Mouse (Mus musculus): Measurements from ENCODE around the gene Rnf39. TPM values are rescaled to one million over a fixed set of nuclear protein-coding genes. Genes with fewer than 3 reads are reported as not detected.
"Not testable (repeated sequence)": the region's sequence is repeated elsewhere in the genome, so short reads cannot be mapped to it uniquely, and the experiment has no call there.

The Rnf39 gene
- total and polyA plus RNA-seq, 2 experiments from 2014 or later, result 2.5 to 4.2 TPM

DNA sequence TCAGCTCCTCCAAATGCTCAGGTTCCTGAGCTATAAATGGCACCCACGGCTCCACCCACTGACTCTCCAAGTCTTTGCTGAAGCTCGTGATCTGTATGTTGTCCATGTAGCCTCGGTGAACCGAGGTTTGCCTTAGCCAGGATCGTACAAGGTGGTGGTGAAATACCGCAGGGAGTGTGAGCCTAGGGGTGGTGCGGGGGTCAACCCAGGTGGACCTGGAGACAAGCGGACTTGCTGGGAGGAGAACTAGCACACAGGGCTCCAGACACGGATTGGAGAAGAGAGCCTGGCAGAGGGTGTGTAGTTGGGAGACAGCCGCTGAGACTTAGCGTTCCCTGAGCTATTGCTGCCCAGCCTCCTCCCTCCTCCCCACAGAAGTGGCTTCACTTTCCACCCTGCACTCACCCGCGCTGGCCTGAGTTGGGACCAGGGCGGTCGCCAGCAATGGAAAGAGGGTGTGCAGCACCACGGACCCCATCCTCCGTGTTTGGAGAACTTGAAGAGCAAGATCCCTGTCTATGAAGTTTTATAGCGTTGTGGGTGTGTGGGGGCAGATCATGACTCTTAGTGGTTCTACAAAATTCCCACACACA lies 38.6 kb downstream of the Rnf39 start, which contains the start of gene 2410137M14Rik:
Gene 2410137M14Rik (minus strand): TSS at position 17 of the 593 bp plus-strand sequence.
- DNase-seq (ENCODE audit: low spot score), result no peak
- no peak for TF ChIP-seq CTCF (IDR thresholded peaks at IDR 0.05; ENCODE audit: low read depth)
- no peak for ATAC-seq
- no peak within 1 kb of the TSS for H3K9ac ChIP-seq (replicated peaks; ENCODE audit: low read length)
- H3K27ac ChIP-seq, result no peak within 1 kb of the TSS
- H3K9me3 ChIP-seq (ENCODE audit: low read length), result no peaks in the 10 kb centered on the region
- no peaks in the 10 kb centered on the region for H3K27me3 ChIP-seq (ENCODE audit: insufficient read depth, low read length)
- H3K4me3 ChIP-seq (ENCODE audit: low read length), result no peak within 1 kb of the TSS
- 0 out of 2 replicates have a peak, but pooled peaks cover 4% of the 10 kb centered on the region for H3K4me1 ChIP-seq (ENCODE audit: insufficient read depth, low read length)
- 21% methylated on average over 18 of the region's 18 CpGs for WGBS
- no peak within 1 kb of the TSS for H3K4me2 ChIP-seq (ENCODE audit: low read depth, low read length)
- no peaks in the 10 kb centered on the region for H3K36me3 ChIP-seq (ENCODE audit: insufficient read depth, low read length)

DNA sequence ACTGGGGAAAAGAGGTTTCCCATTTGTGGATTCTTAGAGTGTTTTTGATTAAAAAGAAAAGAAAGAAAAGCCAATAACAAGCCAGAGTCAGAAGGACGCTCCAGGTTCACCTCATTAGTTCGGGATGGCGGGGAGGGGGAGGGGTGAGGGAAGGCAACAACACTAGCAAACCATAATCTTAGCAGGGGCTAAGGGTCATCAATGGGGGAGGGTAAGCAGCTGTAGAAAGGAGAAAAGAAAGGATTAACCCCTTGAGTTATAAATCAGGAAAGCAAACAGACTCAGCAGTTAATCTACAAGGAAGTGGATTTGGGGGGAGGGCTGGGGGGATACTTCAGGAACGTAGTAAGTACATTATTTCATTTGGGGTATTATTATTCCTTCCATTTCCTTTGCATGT lies 39.1 kb downstream of the Rnf39 start:
- H3K27me3 ChIP-seq (ENCODE audit: insufficient read depth, low read length), result no peaks in the 10 kb centered on the region
- DNase-seq (ENCODE audit: low spot score) (no peak), ATAC-seq (no peak)
- no peaks in the 10 kb centered on the region for H3K36me3 ChIP-seq (ENCODE audit: insufficient read depth, low read length)
- no peak overlapping the region for H3K4me2 ChIP-seq (ENCODE audit: low read depth, low read length)
- 0 out of 2 replicates have a peak, but pooled peaks cover 4% of the 10 kb centered on the region for H3K4me1 ChIP-seq (ENCODE audit: insufficient read depth, low read length)
- TF ChIP-seq CTCF (IDR thresholded peaks at IDR 0.05; ENCODE audit: low read depth), result no peak
- H3K9ac ChIP-seq (replicated peaks; ENCODE audit: low read length), result no peak overlapping the region
- H3K27ac ChIP-seq, result no peak overlapping the region
- 20% methylated on average over 4 of the region's 4 CpGs for WGBS
- no peaks in the 10 kb centered on the region for H3K9me3 ChIP-seq (ENCODE audit: low read length)
- H3K4me3 ChIP-seq (ENCODE audit: low read length), result no peak overlapping the region

DNA sequence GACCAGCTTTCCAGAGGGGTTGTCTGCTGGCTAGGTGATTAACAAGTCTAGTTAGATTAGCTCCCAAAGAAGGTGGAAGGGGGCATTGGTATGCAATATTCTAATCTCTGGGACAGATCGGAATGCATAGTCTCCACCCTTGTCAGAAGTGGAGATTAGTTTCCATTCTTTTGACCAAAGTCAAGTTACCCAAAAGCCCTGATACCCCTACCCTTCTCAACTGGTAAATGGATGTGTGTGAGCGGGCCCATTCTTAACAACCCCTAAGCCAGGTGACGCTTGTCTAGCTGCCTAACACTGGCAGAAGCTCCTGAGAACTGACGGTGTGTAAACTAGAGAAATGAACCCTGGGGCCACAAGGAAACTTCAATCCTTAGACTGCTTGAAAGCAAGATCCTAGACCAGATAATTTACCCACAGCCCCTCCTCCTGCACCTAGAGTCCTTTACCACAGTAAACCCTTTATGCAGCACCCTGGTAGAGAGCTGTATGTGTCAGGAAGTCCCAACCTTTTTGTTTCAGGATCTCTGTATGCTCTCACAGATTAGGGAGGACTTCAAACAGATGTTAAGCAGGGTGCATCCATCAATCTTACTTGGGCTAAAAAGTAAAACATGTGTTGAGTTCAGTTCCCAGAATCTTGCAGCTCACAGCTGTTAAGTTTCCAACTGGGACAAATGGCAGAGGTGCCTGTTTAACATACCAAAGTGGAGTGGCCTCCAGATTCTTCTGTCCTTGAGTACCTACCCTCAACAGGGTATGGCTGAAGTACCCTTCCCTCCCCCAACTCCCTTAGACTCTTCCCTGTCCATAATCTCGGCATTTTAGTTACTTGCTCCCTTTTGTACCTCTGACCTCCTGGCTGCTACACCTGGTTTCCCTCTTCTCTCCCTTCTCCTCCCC lies 39.8 kb downstream of the Rnf39 start:
- H3K36me3 ChIP-seq (ENCODE audit: insufficient read depth, low read length), result no peaks in the 10 kb centered on the region
- H3K27ac ChIP-seq, result no peak overlapping the region
- DNase-seq (ENCODE audit: low spot score) (no peak), ATAC-seq (no peak)
- 56% methylated on average over 5 of the region's 5 CpGs for WGBS
- H3K27me3 ChIP-seq (ENCODE audit: insufficient read depth, low read length), result no peaks in the 10 kb centered on the region
- H3K4me3 ChIP-seq (ENCODE audit: low read length), result no peak overlapping the region
- no peak for TF ChIP-seq CTCF (IDR thresholded peaks at IDR 0.05; ENCODE audit: low read depth)
- no peak overlapping the region for H3K9ac ChIP-seq (replicated peaks; ENCODE audit: low read length)
- 0 out of 2 replicates have a peak, but pooled peaks cover 4% of the 10 kb centered on the region for H3K4me1 ChIP-seq (ENCODE audit: insufficient read depth, low read length)
- H3K9me3 ChIP-seq (ENCODE audit: low read length), result no peaks in the 10 kb centered on the region
- H3K4me2 ChIP-seq (ENCODE audit: low read depth, low read length), result no peak overlapping the region

DNA sequence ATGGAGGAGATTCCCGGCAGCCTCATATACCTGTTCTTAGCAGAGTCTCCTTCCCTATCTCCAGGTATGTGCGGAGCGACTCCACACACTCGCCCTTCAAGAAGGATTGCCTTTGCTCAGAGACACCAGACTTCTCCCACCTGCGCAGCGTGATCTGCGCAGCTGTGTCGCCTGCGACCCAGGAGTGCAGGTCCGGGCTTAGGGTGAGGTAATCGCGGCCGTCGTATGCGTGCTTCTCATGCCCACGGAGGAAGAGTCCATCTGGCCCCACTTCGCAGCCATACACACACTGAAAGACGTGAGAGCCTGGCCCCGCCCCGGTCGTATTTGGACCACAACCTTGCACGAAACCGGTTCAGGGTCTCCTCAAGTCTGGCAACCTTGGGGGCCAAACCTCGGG lies 45.8 kb downstream of the Rnf39 start:
- Histone ChIP-seq H3K4me2 (ENCODE audit: low read depth, low read length) (peak overlapping the region; percentile 38), H3K27me3 (ENCODE audit: insufficient read depth, low read length) (no peaks in the 10 kb centered on the region; the same call in 1 of the 2 replicates), H3K36me3 (ENCODE audit: insufficient read depth, low read length) (no peaks in the 10 kb centered on the region), H3K27ac (no peak overlapping the region), H3K9ac (replicated peaks; ENCODE audit: low read length) (no peak overlapping the region), H3K4me1 (ENCODE audit: insufficient read depth, low read length) (no peaks in the 10 kb centered on the region), H3K9me3 (ENCODE audit: low read length) (no peaks in the 10 kb centered on the region), H3K4me3 (ENCODE audit: low read length) (peak overlapping the region; percentile 8)
- peak; percentile 22 for DNase-seq (ENCODE audit: low spot score)
- peak; percentile 78 for ATAC-seq
- TF ChIP-seq CTCF (IDR thresholded peaks at IDR 0.05; ENCODE audit: low read depth), result no peak
- 12% methylated on average over 24 of the region's 24 CpGs for WGBS

DNA sequence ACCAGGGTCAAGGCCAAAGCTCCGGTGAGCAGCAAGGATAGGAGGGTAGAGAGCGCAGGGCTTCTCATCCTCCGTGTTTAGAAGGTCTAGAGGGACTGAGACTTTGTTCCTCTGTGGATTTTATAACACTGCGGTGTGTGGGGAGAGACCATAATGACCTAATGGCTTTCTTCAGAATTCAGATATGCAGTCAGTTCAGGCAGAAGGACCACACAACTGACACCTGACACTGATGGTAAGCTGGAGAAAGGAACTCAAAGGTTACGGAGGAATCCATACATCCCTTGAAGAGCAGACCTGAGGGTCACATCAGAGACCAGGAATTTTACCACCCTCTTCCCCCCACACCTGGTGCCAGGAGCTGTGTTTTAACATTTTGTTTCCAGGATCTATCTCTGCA lies 46.7 kb downstream of the Rnf39 start, which contains the start of gene H2-M5:
Gene H2-M5 (minus strand): TSS at position 101 of the 400 bp plus-strand sequence.
- WGBS, result 34% methylated on average over 5 of the region's 5 CpGs
- Histone ChIP-seq H3K4me1 (ENCODE audit: insufficient read depth, low read length) (no peaks in the 10 kb centered on the region), H3K4me3 (ENCODE audit: low read length) (peak within 1 kb of the TSS; percentile 8), H3K4me2 (ENCODE audit: low read depth, low read length) (peak within 1 kb of the TSS; percentile 38), H3K9me3 (ENCODE audit: low read length) (no peaks in the 10 kb centered on the region), H3K9ac (replicated peaks; ENCODE audit: low read length) (no peak within 1 kb of the TSS), H3K27ac (no peak within 1 kb of the TSS), H3K27me3 (ENCODE audit: insufficient read depth, low read length) (no peaks in the 10 kb centered on the region; the same call in 1 of the 2 replicates), H3K36me3 (ENCODE audit: insufficient read depth, low read length) (no peaks in the 10 kb centered on the region)
- no peak for TF ChIP-seq CTCF (IDR thresholded peaks at IDR 0.05; ENCODE audit: low read depth)
- DNase-seq (ENCODE audit: low spot score) (no peak), ATAC-seq (no peak)

DNA sequence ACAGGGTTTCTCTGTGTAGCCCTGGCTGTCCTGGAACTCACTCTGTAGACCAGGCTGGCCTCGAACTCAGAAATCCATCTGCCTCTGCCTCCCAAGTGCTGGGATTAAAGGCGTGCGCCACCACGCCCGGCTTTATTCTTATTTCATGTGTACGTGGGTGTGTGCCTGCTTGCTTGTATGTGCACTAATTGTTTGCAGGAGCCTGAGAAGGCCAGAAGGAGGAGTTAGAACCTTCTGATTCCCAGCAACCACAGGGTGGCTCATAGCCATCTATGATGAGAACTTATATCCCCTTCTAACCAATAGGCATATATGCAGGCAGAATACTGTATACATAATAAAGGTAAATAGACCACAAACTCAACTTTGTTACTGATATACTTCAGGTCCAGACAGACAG lies 47.9 kb downstream of the Rnf39 start:
- not testable (repeated sequence) for H3K36me3 ChIP-seq (ENCODE audit: insufficient read depth, low read length); H3K9ac ChIP-seq (replicated peaks; ENCODE audit: low read length); DNase-seq (ENCODE audit: low spot score); H3K27me3 ChIP-seq (ENCODE audit: insufficient read depth, low read length); H3K4me3 ChIP-seq (ENCODE audit: low read length); H3K4me2 ChIP-seq (ENCODE audit: low read depth, low read length); H3K4me1 ChIP-seq (ENCODE audit: insufficient read depth, low read length); ATAC-seq; H3K9me3 ChIP-seq (ENCODE audit: low read length); H3K27ac ChIP-seq
- WGBS, result 95% methylated on average over 6 of the region's 6 CpGs

Measured in hindbrain, postnatal 0 days (tissue).